Mouse (Mus musculus): ENCODE data around the gene Hspa12b.

DNA sequence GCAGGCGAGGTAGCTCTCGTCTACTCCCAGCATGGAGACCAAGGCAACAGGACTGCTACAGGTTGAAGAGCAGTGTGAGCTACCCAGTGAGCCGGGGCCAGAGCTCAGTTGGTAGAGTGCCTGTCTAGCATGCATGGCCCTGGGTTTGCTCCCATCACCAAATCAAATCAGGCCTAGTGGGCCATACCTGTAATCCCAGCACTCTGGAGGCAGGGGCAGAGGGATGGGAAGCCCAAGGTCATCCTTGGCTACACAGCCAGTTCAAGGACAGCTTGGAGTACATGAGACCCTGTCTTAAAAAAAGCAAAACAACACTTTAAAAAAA is 22.1 kb downstream of the Hspa12b start:
- TF ChIP-seq POLR2A (IDR thresholded peaks at IDR 0.05; ENCODE audit: insufficient read length, low read depth) = no peak
- TF ChIP-seq MAX (IDR thresholded peaks at IDR 0.05; ENCODE audit: low read depth) = no peak
- TF ChIP-seq CEBPB (IDR thresholded peaks at IDR 0.05; ENCODE audit: insufficient read depth, poor library complexity, severe bottlenecking) = no peak
- TF ChIP-seq USF1 (IDR thresholded peaks at IDR 0.05; ENCODE audit: low read depth) = no peak
- TF ChIP-seq POLR2AphosphoS2 (IDR thresholded peaks at IDR 0.05; ENCODE audit: insufficient read length, low read depth) = no peak

Data from myocyte (in vitro differentiated cells).